In the genomic region with DNA sequence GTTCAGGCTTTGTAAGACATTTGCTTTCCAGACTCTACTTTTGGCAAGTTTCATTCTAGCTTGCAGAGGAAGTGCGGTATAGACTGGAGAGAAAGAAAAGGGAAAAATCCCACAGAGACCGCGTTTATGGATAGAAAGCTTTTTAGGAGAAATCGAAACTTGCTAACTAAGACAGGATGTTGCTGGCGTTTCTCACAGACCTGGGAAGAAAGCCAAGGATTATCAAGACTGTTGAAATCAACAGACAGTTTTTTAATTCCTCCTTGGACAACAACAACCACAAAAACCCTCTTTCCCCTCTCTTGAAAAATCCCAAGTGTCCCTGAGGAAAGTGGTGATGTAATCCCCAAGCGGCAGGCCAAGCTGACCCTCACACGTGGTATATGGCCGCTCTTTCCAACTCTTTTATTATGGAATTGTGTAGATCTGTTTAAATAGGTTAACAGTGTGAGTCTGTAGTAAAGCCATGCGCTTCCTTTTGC, we compare ENCODE assay signal across 8 mouse cellular contexts. TPM values are rescaled to one million over a fixed set of nuclear protein-coding genes. Genes with fewer than 3 reads are reported as not detected.
DNase-seq lines count a peak whose midpoint lies in the region; TF ChIP-seq lines count a peak whose summit lies in the region.

No protein-coding gene starts in this region.

- no peaks in the 10 kb centered on the region for H3K36me3 ChIP-seq in kidney, adult 2 months (ENCODE audit: control insufficient read depth, insufficient read depth, low read length)

- TF ChIP-seq POLR2A in kidney, adult 2 months (IDR thresholded peaks at IDR 0.05; ENCODE audit: low read depth, low read length), result no peak

- WGBS in kidney, adult 2 months, result 58% methylated on average over 9 of the region's 9 CpGs

- 0 out of 2 replicates have a peak overlapping the region, but pooled peaks have one; percentile 10 for H3K4me3 ChIP-seq in kidney, adult 2 months (ENCODE audit: insufficient read depth, low read depth, low read length)

- H3K4me1 ChIP-seq in kidney, adult 2 months (ENCODE audit: control insufficient read depth, insufficient read depth, low read length), result no peaks in the 10 kb centered on the region

- peak; percentile 4 to 21 for DNase-seq in right cerebral cortex, adult 2 months (ENCODE audit: low spot score in 2 of 2)
- DNase-seq in right cerebral cortex, adult 18-20 months, result no peak
- peak; percentile 49 for DNase-seq in gonadal fat pad, adult 2 months (ENCODE audit: low read depth)
- DNase-seq in kidney, adult 2 months, result peak; percentile 80
- peak; percentile 69 for DNase-seq in lung, postnatal 36 days
- no peak for DNase-seq in spleen, postnatal 10 days (ENCODE audit: low spot score in 2 of 2)
- DNase-seq in thymus, postnatal 14 days, result no peak
- DNase-seq in right cerebral cortex, postnatal 14 days, result no peak

- H3K27ac ChIP-seq in kidney, adult 2 months (ENCODE audit: insufficient read depth, low read depth, low read length), result peak overlapping the region; percentile 89

- H3K27me3 ChIP-seq in kidney, adult 2 months (replicated peaks; ENCODE audit: control insufficient read depth, insufficient read depth, low read length), result no peaks in the 10 kb centered on the region; the same call in 1 of the 2 replicates

- no peak for TF ChIP-seq CTCF in kidney, adult 2 months (conservative IDR thresholded peaks at IDR 0.05; ENCODE audit: insufficient read depth, insufficient read length, low read depth, low read length)

RNA-seq across cellular contexts. Expression of gene Art3, which starts 0.8 kb away (rescaled TPM):
- 97.5 and 121 TPM in 2 replicates for polyA plus RNA-seq in gonadal fat pad, adult 2 months (2012; rRNA removed)
- polyA plus RNA-seq in kidney, adult 2 months (2012; rRNA removed), result 7.1 and 8.8 TPM in 2 replicates

RNA-seq across cellular contexts. Expression of gene Cxcl9, which starts 4.5 kb away (rescaled TPM):
- 25.1 and 33.4 TPM in 2 replicates for polyA plus RNA-seq in gonadal fat pad, adult 2 months (2012; rRNA removed)
- polyA plus RNA-seq in kidney, adult 2 months (2012; rRNA removed), result 8.2 and 14.6 TPM in 2 replicates

RNA-seq across cellular contexts. Expression of gene Cxcl10, which starts 16.3 kb away (rescaled TPM):
- 4.6 and 7.0 TPM in 2 replicates for polyA plus RNA-seq in gonadal fat pad, adult 2 months (2012; rRNA removed)
- polyA plus RNA-seq in kidney, adult 2 months (2012; rRNA removed), result 10.2 and 16.6 TPM in 2 replicates

RNA-seq across cellular contexts. Expression of gene Sdad1, which starts 22.1 kb away (rescaled TPM):
- 9.0 and 12.7 TPM in 2 replicates for polyA plus RNA-seq in gonadal fat pad, adult 2 months (2012; rRNA removed)
- polyA plus RNA-seq in kidney, adult 2 months (2012; rRNA removed), result 6.1 and 7.0 TPM in 2 replicates

RNA-seq across cellular contexts. Expression of gene Naaa, which starts 54.4 kb away (rescaled TPM):
- 43.8 and 55.8 TPM in 2 replicates for polyA plus RNA-seq in gonadal fat pad, adult 2 months (2012; rRNA removed)
- 21.8 and 26.7 TPM in 2 replicates for polyA plus RNA-seq in kidney, adult 2 months (2012; rRNA removed)

Comparison
In these comparisons a context has a peak if more than half of its experiments do, and no peak if none do; other contexts are left out.
1. DNase-seq: peak in right cerebral cortex, adult 2 months (2 of 2), gonadal fat pad, adult 2 months (single experiment), kidney, adult 2 months (single experiment) and lung, postnatal 36 days (single experiment); none in right cerebral cortex, adult 18-20 months (single experiment), spleen, postnatal 10 days (0 of 2), thymus, postnatal 14 days (single experiment) and right cerebral cortex, postnatal 14 days (single experiment).
2. RNA of gene Art3, which starts 0.8 kb away (polyA plus RNA-seq): 97.5 to 121 TPM in gonadal fat pad, adult 2 months; 7.1 to 8.8 TPM in kidney, adult 2 months; every median in the first group is over 10 times any median in the second.